Mouse (Mus musculus) WW6 (cell line): Measurements from ENCODE around the gene 1810030O07Rik.
A peak's percentile ranks its signal among the peaks of the same experiment; 100 is the strongest.
"Not testable (repeated sequence)": the region's sequence is repeated elsewhere in the genome, so short reads cannot be mapped to it uniquely, and the experiment has no call there.

Experiments used
- DNase-seq: peaks from one replicate; pipeline ENCODE4 v3.0.0-alpha.2; 2013; ENCODE audit warnings: low read depth, low spot score

The 1810030O07Rik gene

GRCm38 (mm10) chrX:12673054-12673775 lies at the start of gene 1810030O07Rik:
1810030O07Rik (minus strand) TSS chrX:12673668.
- peak; percentile 42 for DNase-seq

- no peak for DNase-seq
These were observed 42.6 kb upstream of the 1810030O07Rik start for GRCm38 (mm10) chrX:12716036-12716435.

DNA sequence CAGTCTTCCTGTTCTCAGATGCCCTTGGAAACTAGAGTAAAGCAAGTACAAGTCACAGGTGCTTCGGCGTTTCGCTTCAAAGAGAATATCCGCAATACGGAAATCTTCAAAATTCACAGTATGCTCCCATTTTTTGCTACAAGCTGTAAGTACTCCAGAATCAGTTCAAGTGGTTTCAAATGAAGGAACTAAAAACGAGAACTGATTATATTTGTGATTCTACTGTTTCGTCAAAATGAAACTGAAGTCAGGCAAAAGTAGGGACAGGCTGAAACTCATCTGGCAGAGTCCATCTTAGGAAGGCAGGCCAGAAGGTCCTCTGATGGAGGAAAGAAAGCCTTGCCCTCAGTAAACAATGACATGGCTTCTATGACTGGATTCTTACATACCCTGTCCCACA lies 40.3 kb upstream of the 1810030O07Rik start:
- DNase-seq = no peak

GRCm38 (mm10) chrX:12686910-12687309 lies 13.4 kb upstream of the 1810030O07Rik start:
- DNase-seq = no peak

- DNase-seq = no peak
These were observed 12.6 kb upstream of the 1810030O07Rik start for GRCm38 (mm10) chrX:12686071-12686470.

DNA sequence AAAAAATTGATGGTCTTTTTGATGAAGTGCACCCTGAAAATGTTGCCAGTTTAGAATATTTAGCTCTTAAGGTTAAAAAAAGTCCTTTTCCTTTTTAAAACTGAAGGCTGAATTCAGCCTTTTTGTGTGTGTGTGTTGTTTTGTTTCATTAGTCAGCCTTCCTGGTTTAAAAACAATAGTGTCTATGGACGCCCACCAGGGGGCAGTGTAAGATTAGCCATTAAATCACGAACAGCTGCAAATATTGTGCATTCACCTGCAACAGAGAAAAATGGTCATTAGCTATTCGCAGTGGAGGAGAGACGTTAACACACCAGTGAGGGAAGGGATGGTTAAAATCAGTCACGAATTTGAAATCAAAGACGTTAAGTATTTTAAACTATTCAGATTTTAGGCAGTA lies 3.9 kb upstream of the 1810030O07Rik start:
- DNase-seq = no peak

GRCm38 (mm10) chrX:12653879-12654278 lies 19.6 kb downstream of the 1810030O07Rik start:
- DNase-seq = no peak

- peak; percentile 39 for DNase-seq
These were observed 21.6 kb downstream of the 1810030O07Rik start for GRCm38 (mm10) chrX:12651906-12652305.

- DNase-seq = no peak
These were observed 27.8 kb downstream of the 1810030O07Rik start for GRCm38 (mm10) chrX:12645531-12646304.

DNA sequence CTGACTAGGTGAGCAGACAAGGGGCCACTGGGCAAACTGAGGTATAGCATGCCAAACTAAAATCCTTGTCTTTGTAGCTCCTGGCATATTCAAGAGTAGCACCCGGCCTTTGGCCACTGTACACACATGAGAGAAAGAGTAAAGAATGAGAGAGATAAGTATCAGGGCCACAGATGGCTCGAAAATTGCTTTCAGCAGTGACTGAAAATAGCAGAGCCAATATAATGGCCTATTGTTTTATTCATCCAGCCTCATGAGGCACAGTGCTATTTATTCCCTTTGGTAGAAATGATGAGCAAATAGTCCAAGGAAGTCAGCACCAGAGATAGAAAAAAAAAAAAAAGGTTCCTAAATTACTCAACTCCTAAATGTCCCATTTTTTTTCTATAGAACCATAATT lies 28.5 kb downstream of the 1810030O07Rik start:
- no peak for DNase-seq

GRCm38 (mm10) chrX:12625131-12625530 lies 48.3 kb downstream of the 1810030O07Rik start:
- DNase-seq = no peak

DNA sequence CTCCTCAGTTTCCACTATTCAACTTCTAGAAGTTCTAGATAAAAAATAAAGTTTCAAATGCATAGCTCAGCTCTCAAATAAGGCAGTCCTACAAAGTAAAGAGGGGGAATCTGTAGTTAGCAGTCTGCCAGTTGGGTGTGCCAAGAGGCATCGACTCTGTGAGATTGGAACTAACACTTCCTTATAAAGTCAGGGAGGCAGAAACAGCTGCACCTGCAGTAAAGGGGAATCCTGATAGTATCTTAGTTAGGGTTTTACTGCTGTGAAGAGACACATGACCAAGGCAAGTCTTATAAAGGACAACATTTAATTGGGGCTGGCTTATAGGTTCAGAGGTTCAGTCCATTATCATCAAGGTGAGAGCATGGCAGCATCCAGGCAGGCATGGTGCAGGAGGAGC lies 61.1 kb downstream of the 1810030O07Rik start:
- not testable (repeated sequence) for DNase-seq

DNA sequence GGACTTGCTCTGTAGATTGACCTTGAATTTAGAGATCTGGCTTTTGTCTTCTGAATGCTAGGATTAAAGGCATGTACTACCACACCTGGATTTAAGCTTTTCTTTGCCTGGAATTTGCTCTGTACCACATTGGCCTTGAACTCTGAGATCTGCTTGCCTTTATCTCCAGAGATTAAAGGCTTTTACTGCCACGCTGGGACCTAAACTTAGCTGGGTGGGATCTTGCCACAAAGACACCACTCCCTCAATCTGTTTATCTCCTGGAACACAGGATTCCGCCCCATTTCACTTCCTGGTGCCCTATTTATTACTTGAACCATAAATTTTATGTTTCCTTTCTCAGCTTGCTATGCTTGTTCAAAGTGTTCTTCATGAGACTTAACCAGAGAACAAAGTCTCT lies 62.3 kb downstream of the 1810030O07Rik start:
- DNase-seq = no peak

DNA sequence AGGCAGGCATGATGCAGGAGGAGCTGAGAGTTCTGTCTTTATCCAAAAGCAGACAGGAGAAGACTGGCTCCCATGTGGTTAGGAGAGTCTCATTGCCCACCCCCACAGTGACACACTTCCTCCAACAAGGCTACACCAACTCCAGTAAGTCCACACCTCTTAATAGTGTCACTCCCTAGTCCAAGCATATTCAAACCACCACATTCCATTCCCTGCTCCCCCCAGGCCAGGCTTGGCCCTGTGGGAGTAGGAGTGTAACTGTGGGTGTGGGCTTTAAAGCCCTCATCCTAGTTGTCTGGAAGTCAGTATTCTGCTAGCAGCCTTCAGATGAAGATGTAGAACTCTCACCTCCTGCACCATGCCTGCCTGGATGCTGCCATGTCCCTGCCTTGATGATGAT lies 62.9 kb downstream of the 1810030O07Rik start:
- DNase-seq = not testable (repeated sequence)
